Mouse (Mus musculus) layer of hippocampus, adult 9-11 months (tissue): ENCODE measurements around the gene Slc35f1.
A peak's percentile ranks its signal among the peaks of the same experiment; 100 is the strongest.

Experiments
- DNase-seq: peaks from one replicate; pipeline ENCODE4 v3.0.0; 2022

Slc35f1 gene

GRCm38 (mm10) chr10:52690334-52690991 lies at the start of gene Slc35f1:
Slc35f1 (plus strand) TSS chr10:52690533.
- DNase-seq = peak; percentile 68

GRCm38 (mm10) chr10:52671234-52671633 lies 19.1 kb upstream of the Slc35f1 start:
- no peak for DNase-seq

GRCm38 (mm10) chr10:52690992-52691731 lies 829 bp downstream of the Slc35f1 start:
- no peak for DNase-seq

GRCm38 (mm10) chr10:52703688-52704087 lies 13.4 kb downstream of the Slc35f1 start:
- DNase-seq = no peak

GRCm38 (mm10) chr10:52704101-52705051 lies 14.0 kb downstream of the Slc35f1 start:
- peak; percentile 56 for DNase-seq

- no peak for DNase-seq
Observed at GRCm38 (mm10) chr10:52709482-52709881, 19.1 kb downstream of the Slc35f1 start.

GRCm38 (mm10) chr10:52712166-52712565 lies 21.8 kb downstream of the Slc35f1 start:
- peak; percentile 15 for DNase-seq

GRCm38 (mm10) chr10:52714557-52714956 lies 24.2 kb downstream of the Slc35f1 start:
- DNase-seq = no peak

GRCm38 (mm10) chr10:52715146-52715545 lies 24.8 kb downstream of the Slc35f1 start:
- peak; percentile 18 for DNase-seq

- no peak for DNase-seq
Observed at GRCm38 (mm10) chr10:52718199-52718917, 28.0 kb downstream of the Slc35f1 start.

GRCm38 (mm10) chr10:52726674-52727073 lies 36.3 kb downstream of the Slc35f1 start:
- no peak for DNase-seq

GRCm38 (mm10) chr10:52742671-52743379 lies 52.5 kb downstream of the Slc35f1 start:
- DNase-seq = peak; percentile 38

GRCm38 (mm10) chr10:52743831-52744230 lies 53.5 kb downstream of the Slc35f1 start:
- DNase-seq = no peak

GRCm38 (mm10) chr10:52748028-52748597 lies 57.8 kb downstream of the Slc35f1 start:
- no peak for DNase-seq

- no peak for DNase-seq
Observed at GRCm38 (mm10) chr10:52755949-52756679, 65.8 kb downstream of the Slc35f1 start.

- no peak for DNase-seq
Observed at GRCm38 (mm10) chr10:52757496-52758260, 67.3 kb downstream of the Slc35f1 start.

- DNase-seq = peak; percentile 32
Observed at GRCm38 (mm10) chr10:52758589-52758988, 68.3 kb downstream of the Slc35f1 start.

GRCm38 (mm10) chr10:52760527-52760926 lies 70.2 kb downstream of the Slc35f1 start:
- DNase-seq = no peak

GRCm38 (mm10) chr10:52779926-52780485 lies 89.7 kb downstream of the Slc35f1 start:
- peak; percentile 64 for DNase-seq

GRCm38 (mm10) chr10:52787075-52787474 lies 96.7 kb downstream of the Slc35f1 start:
- peak; percentile 78 for DNase-seq
